ENCODE assay signal across 20 mouse cellular contexts in genomic region chr8:25328318-25328717, GRCm38 (mm10).
"Had no signal": no experiment of that assay in that cellular context is flagged by ENCODE, and none has a peak within 500 bp of the region (broad histone marks: within the 10 kb centered on the region; RNA-seq: fewer than 3 reads in every experiment).

No protein-coding gene starts in this region.

- H3K9me3 ChIP-seq: midbrain, embryonic 10.5 days; midbrain, embryonic 12.5 days; neural tube, embryonic 13.5 days; neural tube, embryonic 15.5 days had no signal

- H3K4me3 ChIP-seq: megakaryocyte, embryonic 14.5 days; midbrain, embryonic 10.5 days; midbrain, embryonic 12.5 days; myocyte; neural tube, embryonic 13.5 days; neural tube, embryonic 15.5 days had no signal

- H3K36me3 ChIP-seq: midbrain, embryonic 10.5 days; midbrain, embryonic 12.5 days; neural tube, embryonic 13.5 days; neural tube, embryonic 15.5 days had no signal

- ATAC-seq: midbrain, embryonic 16.5 days had no signal

- DNase-seq: lung, adult 18-20 months; lung, embryonic 14.5 days; lung, postnatal 10 days; lung, postnatal 4 days; midbrain, embryonic 14.5 days; retina, postnatal 1 day; right cerebral cortex, adult 18-20 months; right cerebral cortex, postnatal 25 days; right cerebral cortex, postnatal 4 days; spleen, adult 18-20 months; thymus, adult 18-20 months; thymus, postnatal 25 days; thymus, postnatal 4 days had no signal

- H3K9ac ChIP-seq: lung, embryonic 14.5 days; midbrain, embryonic 12.5 days; neural tube, embryonic 13.5 days; neural tube, embryonic 15.5 days had no signal

- H3K27ac ChIP-seq: midbrain, embryonic 10.5 days; midbrain, embryonic 12.5 days; neural tube, embryonic 13.5 days; neural tube, embryonic 15.5 days had no signal

- H3K27me3 ChIP-seq: midbrain, embryonic 12.5 days; neural tube, embryonic 13.5 days; neural tube, embryonic 15.5 days had no signal
